10 mouse cellular contexts compared by ENCODE assay signal in the genomic region with DNA sequence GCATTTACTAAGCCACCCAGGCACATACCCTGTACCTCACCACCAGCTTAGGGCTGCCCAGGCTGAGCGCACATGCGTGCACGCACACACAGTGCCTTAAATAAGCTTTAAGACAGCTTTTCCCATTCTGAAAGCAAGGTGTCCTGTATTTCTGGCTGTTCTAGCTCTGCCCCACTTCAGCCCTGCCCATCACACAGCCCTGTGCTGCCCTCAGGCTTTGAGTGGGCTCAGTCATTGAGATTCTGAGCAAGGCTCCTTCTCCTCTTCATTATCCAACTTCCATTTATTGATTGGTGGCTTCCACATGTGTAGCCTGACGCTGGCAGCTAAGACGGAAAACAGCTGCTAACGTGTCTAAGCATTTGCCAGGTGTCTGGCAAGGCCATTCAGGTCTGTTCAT.
"Had no signal": no experiment of that assay in that cellular context is flagged by ENCODE, and none has a peak within 500 bp of the region (broad histone marks: within the 10 kb centered on the region; RNA-seq: fewer than 3 reads in every experiment).

No protein-coding gene starts in this region.

- H3K4me3 ChIP-seq: left cerebral cortex, adult 2 months; limb, embryonic 10.5 days; liver, embryonic 15.5 days; neural tube, embryonic 13.5 days had no signal

- H3K4me1 ChIP-seq: liver, embryonic 15.5 days; neural tube, embryonic 13.5 days had no signal

- ATAC-seq: lung, postnatal 0 days had no signal

- H3K9me3 ChIP-seq: limb, embryonic 10.5 days; liver, embryonic 15.5 days; neural tube, embryonic 13.5 days had no signal

- H3K27me3 ChIP-seq: liver, embryonic 15.5 days; neural tube, embryonic 13.5 days had no signal

- H3K9ac ChIP-seq: liver, embryonic 15.5 days; neural tube, embryonic 13.5 days had no signal

- H3K4me2 ChIP-seq: liver, embryonic 11.5 days; liver, embryonic 15.5 days; neural tube, embryonic 13.5 days had no signal

- H3K27ac ChIP-seq: left cerebral cortex, adult 2 months; limb, embryonic 10.5 days; liver, embryonic 15.5 days; neural tube, embryonic 13.5 days had no signal

- H3K36me3 ChIP-seq: limb, embryonic 10.5 days; liver, embryonic 15.5 days; neural tube, embryonic 13.5 days had no signal

- DNase-seq: lung, adult 2 months; lung, postnatal 36 days; right cerebral cortex, postnatal 25 days; thymus, postnatal 36 days had no signal
